Mouse (Mus musculus): ENCODE measurements around the gene Serinc5.

The Serinc5 gene

DNA sequence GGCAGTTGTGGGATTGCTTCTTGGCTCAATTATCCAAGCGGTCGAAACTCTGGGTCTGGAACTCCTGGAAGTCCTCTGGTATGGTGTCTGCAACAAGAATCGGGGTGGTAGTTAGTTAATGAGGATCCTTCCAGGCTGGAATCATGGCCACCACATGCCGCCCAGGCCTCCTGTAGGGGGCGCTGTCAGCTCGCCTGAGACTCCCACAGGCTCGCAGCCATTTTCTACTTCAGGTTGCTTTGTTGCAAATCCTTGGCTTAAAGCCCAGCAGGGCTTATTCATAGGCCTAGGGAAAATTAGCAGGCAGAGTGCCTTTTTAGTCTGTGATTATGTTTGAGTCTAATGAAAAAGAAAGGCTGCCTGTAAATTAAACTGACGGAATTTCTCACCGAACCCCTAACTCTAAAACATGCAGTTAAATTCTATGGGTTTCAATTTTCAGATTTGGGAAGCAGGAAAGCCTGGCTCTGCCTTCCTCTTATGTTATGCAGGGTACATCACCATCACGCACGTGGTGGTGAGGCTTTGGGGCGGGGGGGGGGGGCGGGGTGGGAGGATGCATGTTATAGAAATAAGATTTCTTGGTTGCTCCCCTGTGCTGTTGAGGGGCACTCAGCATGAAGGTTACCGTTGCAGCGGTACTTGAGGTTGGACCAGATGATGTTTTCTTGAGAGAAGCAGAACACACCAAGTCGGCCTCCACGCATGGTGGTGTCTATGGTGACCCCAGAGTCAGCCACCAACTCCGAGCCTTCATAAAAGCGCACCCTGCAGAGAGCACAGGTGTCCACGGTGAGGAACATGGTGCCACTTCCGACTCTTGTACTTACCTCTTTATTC, 141.1 kb downstream of the Serinc5 start:
- DNase-seq = peak; percentile 89

DNA sequence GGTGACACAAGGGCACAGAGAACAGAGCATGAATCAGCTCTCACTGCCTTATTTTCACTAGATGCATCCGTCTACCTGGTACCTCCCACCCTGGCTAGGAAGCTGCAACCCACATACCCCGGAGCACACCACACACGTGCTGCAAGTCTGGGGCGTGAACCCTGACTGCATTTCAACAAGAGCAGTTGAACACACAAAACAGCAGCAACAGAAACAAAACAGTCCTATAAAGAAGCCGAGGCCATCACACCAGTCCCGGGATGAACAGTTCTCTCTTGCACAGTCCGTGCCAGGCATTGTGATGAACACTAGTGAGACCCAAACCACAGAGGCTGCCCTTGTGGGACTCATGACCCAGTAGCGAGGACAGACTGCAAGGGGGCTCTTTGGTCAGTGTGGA, 142.8 kb downstream of the Serinc5 start:
- no peak for DNase-seq

DNA sequence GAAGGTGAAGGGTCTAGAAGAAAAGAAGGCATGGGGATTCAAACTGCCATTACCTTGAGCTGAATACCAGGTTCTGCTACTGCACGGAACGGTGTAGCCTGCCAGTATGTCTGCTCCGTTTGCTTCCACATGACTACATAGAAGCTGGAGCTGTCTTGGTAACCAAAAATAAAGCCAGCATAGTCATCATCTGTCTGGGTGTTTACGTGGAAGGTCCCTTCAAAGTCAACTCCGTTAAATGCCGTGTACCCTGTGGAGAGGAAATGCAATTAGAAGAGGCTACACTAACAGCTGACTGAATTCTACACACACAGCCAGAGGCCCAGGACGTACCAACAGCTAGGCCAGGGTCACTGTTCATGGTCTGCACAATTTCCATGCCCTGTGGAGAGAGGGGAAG, 144.1 kb downstream of the Serinc5 start:
- DNase-seq = no peak

DNA sequence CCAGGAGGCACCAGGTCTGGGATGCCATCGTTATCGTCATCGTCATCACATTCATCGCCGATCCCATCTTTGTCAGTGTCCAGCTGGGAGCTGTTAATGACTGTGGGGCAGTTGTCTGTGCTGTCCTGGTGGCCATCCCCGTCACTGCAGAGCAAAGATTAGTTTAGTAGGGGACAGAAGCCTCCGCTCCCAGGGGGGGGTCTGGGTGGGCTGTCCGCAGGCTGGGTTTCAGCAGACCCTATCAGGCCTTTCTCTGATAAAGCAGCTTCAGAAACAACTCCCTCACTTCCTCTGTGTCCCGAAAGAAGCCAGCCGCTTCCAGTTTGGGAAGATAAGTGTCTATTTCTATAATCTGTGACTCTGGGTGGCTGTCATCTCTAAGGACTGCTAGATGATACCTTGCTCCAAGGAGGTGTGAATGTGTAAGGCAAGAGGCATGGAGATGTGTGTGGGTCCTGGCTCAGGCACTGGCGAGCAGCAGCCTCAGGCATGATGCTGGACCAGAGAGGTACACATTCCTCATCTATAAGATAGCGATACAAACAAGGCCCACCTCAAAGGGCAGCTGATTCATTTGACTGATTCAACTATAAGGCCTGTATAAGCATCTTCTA, 147.2 kb downstream of the Serinc5 start:
- peak; percentile 28 for DNase-seq

DNA sequence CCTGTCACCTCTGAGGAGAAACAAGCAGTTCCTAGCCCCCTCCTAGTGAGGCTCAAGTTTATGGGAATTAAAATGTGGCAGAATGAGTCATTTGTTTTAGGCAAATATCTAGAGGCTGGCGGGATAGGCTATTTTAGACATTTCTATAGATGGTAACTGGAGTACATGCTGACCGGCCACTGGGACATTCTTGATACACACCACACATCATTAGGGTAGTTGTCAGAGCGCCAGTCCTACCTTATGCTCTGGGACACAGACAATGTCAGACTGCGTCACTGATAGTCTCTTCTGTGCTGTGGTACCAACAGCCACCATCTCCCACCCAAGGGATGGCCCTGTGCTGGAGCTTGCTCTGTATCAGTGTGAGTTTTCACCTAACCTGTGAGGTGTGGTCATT, 148.2 kb downstream of the Serinc5 start:
- no peak for DNase-seq

DNA sequence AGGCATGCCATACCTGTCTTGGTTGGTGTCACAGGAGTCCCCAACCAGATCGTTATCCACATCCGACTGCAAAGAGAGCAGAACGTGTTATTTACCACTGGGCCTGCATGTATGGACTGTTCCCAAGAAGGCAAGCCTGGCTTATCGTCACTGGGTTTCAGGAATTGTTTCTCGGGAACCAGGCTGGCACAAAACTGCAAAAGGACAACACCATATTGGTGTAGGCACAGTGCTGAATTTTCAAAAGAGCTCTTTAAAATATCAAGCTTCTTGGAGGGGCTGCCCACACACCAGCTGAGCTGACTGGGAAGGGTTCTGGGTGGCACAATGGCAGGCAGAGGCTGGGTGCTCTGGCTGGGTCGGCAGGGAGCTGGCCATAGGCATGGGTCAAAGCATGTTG, 149.6 kb downstream of the Serinc5 start:
- DNase-seq = no peak
